Mouse (Mus musculus) inflammation-experienced regulatory T-cells, adult 16 weeks (primary cell): ENCODE data around the gene Gm17267. TPM values are rescaled to one million over a fixed set of nuclear protein-coding genes. Genes with fewer than 3 reads are reported as not detected.

Experiments
- polyA plus RNA-seq: library from polyadenylated mRNA; unstranded; fragments of 100-300 nt; shearing (Covaris generic); gene quantifications from one replicate; pipeline ENCODE4 v1.2.1, GENCODE M21; 2017

Gene Gm17267
- not detected for polyA plus RNA-seq

GRCm38 (mm10) chrX:126017257-126017656 lies at the start of gene Gm17267:
Gene Gm17267, plus strand, starts transcription at chrX:126017557.

